Mouse (Mus musculus) spleen, embryonic (tissue): Measurements from ENCODE around the gene Tmem205.

ENCODE experiments used
- CTCF ChIA-PET: fragments of 350-600 bp; sonication (Branson Sonifier 250); formaldehyde crosslinking; loops from one replicate; lab custom pipeline; 2022; lab: Charles Lee

Gene Tmem205

GRCm38 (mm10) chr9:21918035-21918592 lies 9.2 kb downstream of the Tmem205 start, which contains the start of gene Rab3d:
TSS of gene Rab3d (minus strand) at chr9:21918192.
- CTCF ChIA-PET, result no interaction called here

- CTCF ChIA-PET, result no interaction called here
These were observed 9.8 kb downstream of the Tmem205 start for GRCm38 (mm10) chr9:21917493-21918034.

GRCm38 (mm10) chr9:21916851-21917492 lies 10.4 kb downstream of the Tmem205 start:
- CTCF ChIA-PET, result no interaction called here

GRCm38 (mm10) chr9:21909474-21910223 lies 17.7 kb downstream of the Tmem205 start:
- CTCF ChIA-PET, result no interaction called here

- CTCF ChIA-PET, result interaction anchor here (0.8 kb wide), 1 partner anchor 174 kb away, joined by 7 read pairs; no protein-coding TSS in a partner anchor
These were observed 19.1 kb downstream of the Tmem205 start for GRCm38 (mm10) chr9:21908216-21908615.

- CTCF ChIA-PET, result no interaction called here
These were observed 23.3 kb downstream of the Tmem205 start for GRCm38 (mm10) chr9:21904031-21904430.

GRCm38 (mm10) chr9:21901223-21901820 lies 26.0 kb downstream of the Tmem205 start:
- CTCF ChIA-PET, result interaction anchor here (0.5 kb wide), 1 partner anchor 255 kb away, joined by 3 read pairs; the partner anchor contains the start of gene Pigyl

- CTCF ChIA-PET, result no interaction called here
These were observed 38.1 kb downstream of the Tmem205 start for GRCm38 (mm10) chr9:21889229-21889628.

GRCm38 (mm10) chr9:21876601-21877000 lies 50.8 kb downstream of the Tmem205 start:
- CTCF ChIA-PET, result no interaction called here

GRCm38 (mm10) chr9:21872204-21872603 lies 55.2 kb downstream of the Tmem205 start:
- CTCF ChIA-PET, result no interaction called here
